Mouse (Mus musculus) fat pad, adult 2 months (tissue): ENCODE measurements at regions not wholly inside any gene's neighbourhood (a gene's known extent, or its start where the extent isn't known, plus 50 kb on each side); places are given as distances from the start of the nearest gene placed in this dataset.

ENCODE experiments used
- DNase-seq: peaks from one replicate; pipeline ENCODE4 v3.0.0-alpha.2; 2011; ENCODE audit warnings: low read depth, low spot score; ENCODE audit errors: extremely low read depth

- DNase-seq = no peak
These were observed 349.2 kb downstream of the Agtpbp1 start for GRCm38 (mm10) chr13:59235836-59236235.

- peak; percentile 50 for DNase-seq
These were observed 355.9 kb downstream of the Agtpbp1 start for GRCm38 (mm10) chr13:59229111-59229541.

- peak; percentile 96 for DNase-seq
These were observed 356.8 kb downstream of the Agtpbp1 start for GRCm38 (mm10) chr13:59228059-59228830.

GRCm38 (mm10) chr13:59227523-59228058, 357.4 kb downstream of the Agtpbp1 start:
- DNase-seq = no peak

GRCm38 (mm10) chr13:59220587-59220986, 364.4 kb downstream of the Agtpbp1 start:
- DNase-seq = no peak

GRCm38 (mm10) chr13:59220156-59220555, 364.9 kb downstream of the Agtpbp1 start:
- DNase-seq = no peak

- no peak for DNase-seq
These were observed 368.2 kb downstream of the Agtpbp1 start for GRCm38 (mm10) chr13:59216686-59217298.

- DNase-seq = no peak
These were observed 372.7 kb downstream of the Agtpbp1 start for GRCm38 (mm10) chr13:59212296-59212701.

- DNase-seq = no peak
These were observed 374.2 kb downstream of the Agtpbp1 start for GRCm38 (mm10) chr13:59210828-59211227.

GRCm38 (mm10) chr13:59206186-59206585, 378.8 kb downstream of the Agtpbp1 start:
- no peak for DNase-seq

- DNase-seq = no peak
These were observed 380.5 kb downstream of the Agtpbp1 start for GRCm38 (mm10) chr13:59204506-59204905.

- DNase-seq = no peak
These were observed 388.7 kb downstream of the Agtpbp1 start for GRCm38 (mm10) chr13:59196311-59196710.

- no peak for DNase-seq
These were observed 382.1 kb downstream of the Ntrk2 start for GRCm38 (mm10) chr13:59188431-59188830.
